In the genomic region with DNA sequence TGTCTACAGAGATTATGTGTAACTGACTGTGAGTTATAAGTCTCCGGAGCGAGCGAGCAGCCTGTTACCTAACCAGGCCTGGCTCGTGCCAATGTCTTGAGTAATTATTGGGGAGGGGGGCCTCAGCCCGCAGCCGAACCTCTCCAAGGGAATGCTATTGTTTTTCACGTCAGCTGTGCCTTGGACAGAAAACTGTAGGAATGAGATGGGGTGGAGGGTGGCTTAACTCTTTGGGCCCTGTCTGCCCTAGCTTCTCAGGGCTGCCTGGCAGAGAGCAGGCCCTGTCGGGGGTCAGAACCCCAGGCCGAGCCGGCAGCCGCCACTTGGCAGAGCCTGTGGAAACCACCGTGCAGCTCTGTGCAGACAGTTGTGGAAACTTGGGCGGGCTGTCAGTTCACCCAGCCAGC, we compare ENCODE assay signal across 8 mouse cellular contexts. TPM values are rescaled to one million over a fixed set of nuclear protein-coding genes. Genes with fewer than 3 reads are reported as not detected.
DNase-seq lines count a peak whose midpoint lies in the region; ATAC-seq and TF ChIP-seq lines count a peak whose summit lies in the region.
"Had no signal": no experiment of that assay in that cellular context is flagged by ENCODE, and none has a peak within 500 bp of the region (broad histone marks: within the 10 kb centered on the region; RNA-seq: fewer than 3 reads in every experiment).

No protein-coding gene starts in this region.

- 0 out of 2 replicates have a peak overlapping the region, but pooled peaks have one; percentile 13 for H3K4me3 ChIP-seq in E14TG2a.4 (replicated peaks; ENCODE audit: low read length)
- no peak overlapping the region for H3K4me3 ChIP-seq in heart, postnatal 0 days (ENCODE audit: low read depth, low read length)
- H3K4me3 ChIP-seq in lung, embryonic 15.5 days = no peak overlapping the region
- H3K4me3 ChIP-seq: erythroblast, embryonic 14.5 days had no signal

- H3K27ac ChIP-seq in heart, postnatal 0 days (ENCODE audit: low read depth) = peak overlapping the region; percentile 44
- H3K27ac ChIP-seq in lung, embryonic 15.5 days = peak overlapping the region; percentile 42

- TF ChIP-seq CTCF in E14TG2a.4 (conservative IDR thresholded peaks at IDR 0.05; ENCODE audit: low read length) = no peak
- no peak for TF ChIP-seq CTCF in brain, embryonic 14.5 days (IDR thresholded peaks at IDR 0.05; ENCODE audit: borderline replicate concordance, extremely low read depth, insufficient read depth, insufficient read length)
- TF ChIP-seq CTCF in heart, postnatal 0 days (IDR thresholded peaks at IDR 0.05; ENCODE audit: low read depth) = no peak

- peak; percentile 55 for DNase-seq in brain, embryonic 14.5 days (ENCODE audit: low read depth)
- DNase-seq in heart, postnatal 0 days (ENCODE audit: low spot score) = no peak
- no peak for DNase-seq in right cerebral cortex, postnatal 14 days
- DNase-seq in thymus, postnatal 14 days = no peak
- no peak for DNase-seq in kidney, adult 8-10 months

- H3K36me3 ChIP-seq in E14TG2a.4 (ENCODE audit: insufficient read depth, low read length) = no peaks in the 10 kb centered on the region
- no peaks in the 10 kb centered on the region for H3K36me3 ChIP-seq in heart, postnatal 0 days (replicated peaks; ENCODE audit: control insufficient read depth, insufficient read depth, low read length)
- H3K36me3 ChIP-seq in lung, embryonic 15.5 days = no peaks in the 10 kb centered on the region

- no peak for TF ChIP-seq EP300 in heart, postnatal 0 days (IDR thresholded peaks at IDR 0.05; ENCODE audit: low read depth)

- TF ChIP-seq POLR2A in brain, embryonic 14.5 days (IDR thresholded peaks at IDR 0.05; ENCODE audit: borderline replicate concordance, extremely low read depth, insufficient read depth, insufficient read length, poor library complexity, severe bottlenecking) = no peak

- H3K9ac ChIP-seq in heart, postnatal 0 days (replicated peaks; ENCODE audit: low read depth, low read length) = no peak overlapping the region
- no peak overlapping the region for H3K9ac ChIP-seq in lung, embryonic 15.5 days

- H3K9me3 ChIP-seq in E14TG2a.4 (ENCODE audit: low read length) = peaks cover 3% of the 10 kb centered on the region; the same call in 1 of the 2 replicates
- no peaks in the 10 kb centered on the region for H3K9me3 ChIP-seq in heart, postnatal 0 days (replicated peaks; ENCODE audit: control insufficient read depth, low read length)
- H3K9me3 ChIP-seq in lung, embryonic 15.5 days = no peaks in the 10 kb centered on the region

- H3K4me2 ChIP-seq in heart, postnatal 0 days (ENCODE audit: low read depth, low read length) = no peak overlapping the region
- H3K4me2 ChIP-seq in lung, embryonic 15.5 days = no peak overlapping the region

- WGBS in heart, postnatal 0 days = 64% methylated on average over 13 of the region's 13 CpGs
- 30% methylated on average over 13 of the region's 13 CpGs for WGBS in lung, embryonic 15.5 days

- peak; percentile 39; the same call in 1 of the 2 replicates for ATAC-seq in heart, postnatal 0 days (ENCODE audit: insufficient read depth, low read depth)
- ATAC-seq in lung, embryonic 15.5 days (ENCODE audit: borderline replicate concordance, extremely low read depth, low FRiP score, low TSS enrichment) = peak; percentile 80

- peaks cover 87% of the 10 kb centered on the region for H3K27me3 ChIP-seq in E14TG2a.4 (ENCODE audit: insufficient read depth, low read length)
- H3K27me3 ChIP-seq in heart, postnatal 0 days (ENCODE audit: control insufficient read depth, insufficient read depth, low read length) = no peaks in the 10 kb centered on the region
- no peaks in the 10 kb centered on the region for H3K27me3 ChIP-seq in lung, embryonic 15.5 days

- peaks cover 23% of the 10 kb centered on the region for H3K4me1 ChIP-seq in E14TG2a.4 (replicated peaks; ENCODE audit: low read depth, low read length)
- H3K4me1 ChIP-seq in heart, postnatal 0 days (ENCODE audit: control insufficient read depth, insufficient read depth) = peaks cover 17% of the 10 kb centered on the region; the same call in 1 of the 2 replicates
- peaks cover 22% of the 10 kb centered on the region for H3K4me1 ChIP-seq in lung, embryonic 15.5 days

RNA-seq across cellular contexts. Expression of a gene that starts 52.2 kb away (rescaled TPM):
- polyA plus RNA-seq in brain, embryonic 14.5 days (2012; rRNA removed) = 174 and 264 TPM in 2 replicates
- total RNA-seq in heart, postnatal 0 days (2014; rRNA removed; ENCODE audit: low replicate concordance) = 94.6 and 143 TPM in 2 replicates
- 81.3 and 97.4 TPM in 2 replicates for polyA plus RNA-seq in heart, postnatal 0 days (2015; fragmentation: Nextera tagmentation; extraction: Ambion mirVana)
- 553 and 555 TPM in 2 replicates for polyA plus RNA-seq in lung, embryonic 15.5 days (2015; fragmentation: Nextera tagmentation; extraction: Ambion mirVana)
